Mouse (Mus musculus): Measurements from ENCODE around the gene Spc24. TPM values are rescaled to one million over a fixed set of nuclear protein-coding genes. Genes with fewer than 3 reads are reported as not detected.

Gene Spc24
- total and polyA plus RNA-seq, 3 experiments: 61.5 to 126 (median 116) TPM

- Histone ChIP-seq H3K36me3 (replicated peaks) (peaks cover 21% of the 10 kb centered on the region), H3K4me3 (ENCODE audit: low read depth, low read length) (no peak overlapping the region), H3K4me1 (ENCODE audit: insufficient read depth, low read depth, low read length) (peaks cover 47% of the 10 kb centered on the region), H3K27me3 (ENCODE audit: insufficient read depth, low read length) (peaks cover 12% of the 10 kb centered on the region), H3K9me3 (replicated peaks) (no peaks in the 10 kb centered on the region)
- ATAC-seq (ENCODE audit: extremely low read depth, insufficient number of reproducible peaks, low FRiP score, poor library complexity, severe bottlenecking): no peak
- DNase-seq (ENCODE audit: low spot score): no peak
- TF ChIP-seq GATA2 (IDR thresholded peaks at IDR 0.05; ENCODE audit: borderline replicate concordance, low read depth, low read length) (no peak), POLR2AphosphoS5 (IDR thresholded peaks at IDR 0.05; ENCODE audit: insufficient replicate concordance, low read depth, low read length) (no peak), CTCF (IDR thresholded peaks at IDR 0.05; ENCODE audit: low read depth, low read length) (no peak), TAL1 (conservative IDR thresholded peaks at IDR 0.05; ENCODE audit: low read depth, low read length) (no peak), GATA1 (IDR thresholded peaks at IDR 0.05; ENCODE audit: borderline replicate concordance, low read length) (no peak)
These were observed 2.0 kb upstream of the Spc24 start for GRCm38 (mm10) chr9:21762135-21762534.

GRCm38 (mm10) chr9:21759718-21760117 lies 385 bp downstream of the Spc24 start:
- H3K4me1 ChIP-seq (ENCODE audit: insufficient read depth, low read depth, low read length): peaks cover 52% of the 10 kb centered on the region
- ATAC-seq (ENCODE audit: extremely low read depth, insufficient number of reproducible peaks, low FRiP score, poor library complexity, severe bottlenecking): no peak
- H3K9me3 ChIP-seq (replicated peaks): no peaks in the 10 kb centered on the region
- no peak for TF ChIP-seq GATA1 (IDR thresholded peaks at IDR 0.05; ENCODE audit: borderline replicate concordance, low read length)
- TF ChIP-seq GATA2 (IDR thresholded peaks at IDR 0.05; ENCODE audit: borderline replicate concordance, low read depth, low read length): no peak
- no peaks in the 10 kb centered on the region for H3K27me3 ChIP-seq (ENCODE audit: insufficient read depth, low read length)
- peaks cover 44% of the 10 kb centered on the region for H3K36me3 ChIP-seq (replicated peaks)
- peak overlapping the region; percentile 89 for H3K4me3 ChIP-seq (ENCODE audit: low read depth, low read length)
- no peak for DNase-seq (ENCODE audit: low spot score)

GRCm38 (mm10) chr9:21758576-21759529 lies 1.2 kb downstream of the Spc24 start:
- ATAC-seq (ENCODE audit: extremely low read depth, insufficient number of reproducible peaks, low FRiP score, poor library complexity, severe bottlenecking): no peak
- Histone ChIP-seq H3K9me3 (replicated peaks) (no peaks in the 10 kb centered on the region), H3K36me3 (replicated peaks) (peaks cover 53% of the 10 kb centered on the region), H3K4me3 (ENCODE audit: low read depth, low read length) (peak overlapping the region; percentile 89), H3K27me3 (ENCODE audit: insufficient read depth, low read length) (no peaks in the 10 kb centered on the region), H3K4me1 (ENCODE audit: insufficient read depth, low read depth, low read length) (peaks cover 52% of the 10 kb centered on the region)
- no peak for TF ChIP-seq CTCF (IDR thresholded peaks at IDR 0.05; ENCODE audit: low read depth, low read length)
- no peak for TF ChIP-seq POLR2AphosphoS5 (IDR thresholded peaks at IDR 0.05; ENCODE audit: insufficient replicate concordance, low read depth, low read length)
- TF ChIP-seq TAL1 (conservative IDR thresholded peaks at IDR 0.05; ENCODE audit: low read depth, low read length): no peak
- no peak for TF ChIP-seq GATA2 (IDR thresholded peaks at IDR 0.05; ENCODE audit: borderline replicate concordance, low read depth, low read length)
- TF ChIP-seq GATA1 (IDR thresholded peaks at IDR 0.05; ENCODE audit: borderline replicate concordance, low read length): no peak
- DNase-seq (ENCODE audit: low spot score): no peak

GRCm38 (mm10) chr9:21754516-21755321 lies 5.4 kb downstream of the Spc24 start:
- no peak for TF ChIP-seq POLR2AphosphoS5 (IDR thresholded peaks at IDR 0.05; ENCODE audit: insufficient replicate concordance, low read depth, low read length)
- no peak for TF ChIP-seq CTCF (IDR thresholded peaks at IDR 0.05; ENCODE audit: low read depth, low read length)
- no peak for TF ChIP-seq GATA1 (IDR thresholded peaks at IDR 0.05; ENCODE audit: borderline replicate concordance, low read length)
- TF ChIP-seq TAL1 (conservative IDR thresholded peaks at IDR 0.05; ENCODE audit: low read depth, low read length): no peak
- Histone ChIP-seq H3K9me3 (replicated peaks) (no peaks in the 10 kb centered on the region), H3K4me3 (ENCODE audit: low read depth, low read length) (no peak overlapping the region), H3K36me3 (replicated peaks) (peaks cover 88% of the 10 kb centered on the region), H3K4me1 (ENCODE audit: insufficient read depth, low read depth, low read length) (peaks cover 53% of the 10 kb centered on the region), H3K27me3 (ENCODE audit: insufficient read depth, low read length) (no peaks in the 10 kb centered on the region)
- ATAC-seq (ENCODE audit: extremely low read depth, insufficient number of reproducible peaks, low FRiP score, poor library complexity, severe bottlenecking): no peak
- no peak for DNase-seq (ENCODE audit: low spot score)

- Histone ChIP-seq H3K27me3 (ENCODE audit: insufficient read depth, low read length) (no peaks in the 10 kb centered on the region), H3K4me3 (ENCODE audit: low read depth, low read length) (no peak overlapping the region), H3K36me3 (replicated peaks) (peaks cover 92% of the 10 kb centered on the region), H3K4me1 (ENCODE audit: insufficient read depth, low read depth, low read length) (peaks cover 49% of the 10 kb centered on the region), H3K9me3 (replicated peaks) (no peaks in the 10 kb centered on the region)
- TF ChIP-seq POLR2AphosphoS5 (IDR thresholded peaks at IDR 0.05; ENCODE audit: insufficient replicate concordance, low read depth, low read length) (no peak), GATA2 (IDR thresholded peaks at IDR 0.05; ENCODE audit: borderline replicate concordance, low read depth, low read length) (no peak), CTCF (IDR thresholded peaks at IDR 0.05; ENCODE audit: low read depth, low read length) (no peak), GATA1 (IDR thresholded peaks at IDR 0.05; ENCODE audit: borderline replicate concordance, low read length) (no peak), TAL1 (conservative IDR thresholded peaks at IDR 0.05; ENCODE audit: low read depth, low read length) (no peak)
- DNase-seq (ENCODE audit: low spot score) (no peak), ATAC-seq (ENCODE audit: extremely low read depth, insufficient number of reproducible peaks, low FRiP score, poor library complexity, severe bottlenecking) (no peak)
These were observed 6.1 kb downstream of the Spc24 start for GRCm38 (mm10) chr9:21754003-21754402.

- TF ChIP-seq TAL1 (conservative IDR thresholded peaks at IDR 0.05; ENCODE audit: low read depth, low read length): no peak
- TF ChIP-seq GATA1 (IDR thresholded peaks at IDR 0.05; ENCODE audit: borderline replicate concordance, low read length): no peak
- no peak for TF ChIP-seq CTCF (IDR thresholded peaks at IDR 0.05; ENCODE audit: low read depth, low read length)
- no peak for TF ChIP-seq POLR2AphosphoS5 (IDR thresholded peaks at IDR 0.05; ENCODE audit: insufficient replicate concordance, low read depth, low read length)
- no peak for TF ChIP-seq GATA2 (IDR thresholded peaks at IDR 0.05; ENCODE audit: borderline replicate concordance, low read depth, low read length)
- Histone ChIP-seq H3K4me3 (ENCODE audit: low read depth, low read length) (no peak overlapping the region), H3K27me3 (ENCODE audit: insufficient read depth, low read length) (no peaks in the 10 kb centered on the region), H3K4me1 (ENCODE audit: insufficient read depth, low read depth, low read length) (peaks cover 44% of the 10 kb centered on the region), H3K36me3 (replicated peaks) (peaks cover 92% of the 10 kb centered on the region), H3K9me3 (replicated peaks) (no peaks in the 10 kb centered on the region)
- ATAC-seq (ENCODE audit: extremely low read depth, insufficient number of reproducible peaks, low FRiP score, poor library complexity, severe bottlenecking) (no peak), DNase-seq (ENCODE audit: low spot score) (no peak)
These were observed 7.8 kb downstream of the Spc24 start for GRCm38 (mm10) chr9:21752252-21752792.
